In the genomic region with DNA sequence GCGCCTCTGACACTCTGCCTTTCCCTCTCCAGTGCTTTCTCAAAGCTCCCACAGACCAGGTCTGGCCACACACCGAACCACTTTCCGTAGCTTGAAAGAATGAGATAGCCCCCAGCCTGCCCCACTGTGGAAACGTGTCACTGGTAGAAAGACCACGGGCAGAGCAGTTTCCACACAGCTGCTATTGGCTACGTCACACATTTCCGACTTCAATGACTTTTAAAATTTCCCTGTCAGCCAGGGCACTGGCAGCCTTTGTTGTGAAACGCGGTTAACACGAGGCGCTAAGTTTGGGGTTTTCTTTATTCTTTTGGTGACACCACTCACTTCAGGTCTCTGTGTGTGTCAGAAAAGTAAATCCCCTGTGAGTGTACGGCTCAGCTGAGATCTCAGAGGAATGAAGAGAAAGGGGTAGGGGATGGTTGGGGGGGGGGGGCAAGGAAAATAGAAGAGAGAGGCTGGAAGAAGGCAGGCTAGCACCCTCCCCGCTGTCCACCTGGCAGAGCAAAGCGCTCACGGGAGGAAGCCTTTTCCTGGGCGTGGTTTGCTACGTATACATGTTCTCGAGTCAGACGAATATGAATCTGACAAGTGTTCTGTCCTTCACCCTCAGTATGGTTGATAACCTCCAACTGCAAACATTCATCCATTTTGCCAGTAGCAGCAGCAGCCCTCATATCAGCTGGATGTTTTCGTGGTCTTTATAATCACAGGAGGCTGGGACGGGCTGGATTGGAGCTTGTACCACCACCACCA, we compare ENCODE assay signal across 12 mouse cellular contexts. TPM values are rescaled to one million over a fixed set of nuclear protein-coding genes. Genes with fewer than 3 reads are reported as not detected.
DNase-seq lines count a peak whose midpoint lies in the region; ATAC-seq lines count a peak whose summit lies in the region.
"Had no signal": no experiment of that assay in that cellular context is flagged by ENCODE, and none has a peak within 500 bp of the region (broad histone marks: within the 10 kb centered on the region; RNA-seq: fewer than 3 reads in every experiment).

No protein-coding gene starts in this region.

- WGBS in kidney, embryonic 16.5 days = 83% methylated on average over 21 of the region's 21 CpGs
- WGBS in limb, embryonic 11.5 days = 87% methylated on average over 21 of the region's 21 CpGs
- 82% methylated on average over 21 of the region's 21 CpGs for WGBS in midbrain, embryonic 11.5 days
- 72% methylated on average over 21 of the region's 21 CpGs for WGBS in midbrain, embryonic 16.5 days

- no peaks in the 10 kb centered on the region for H3K27me3 ChIP-seq in kidney, embryonic 16.5 days (ENCODE audit: insufficient read depth, low read length)
- H3K27me3 ChIP-seq in limb, embryonic 11.5 days (ENCODE audit: control insufficient read depth, insufficient read depth, low read length) = no peaks in the 10 kb centered on the region
- no peaks in the 10 kb centered on the region for H3K27me3 ChIP-seq in midbrain, embryonic 11.5 days (ENCODE audit: control insufficient read depth, insufficient read depth, low read length)
- no peaks in the 10 kb centered on the region for H3K27me3 ChIP-seq in midbrain, embryonic 16.5 days (ENCODE audit: control insufficient read depth, insufficient read depth, low read depth, low read length)
- H3K27me3 ChIP-seq: stomach, embryonic 15.5 days had no signal

- H3K9ac ChIP-seq in kidney, embryonic 16.5 days (replicated peaks; ENCODE audit: low read length) = no peak overlapping the region
- H3K9ac ChIP-seq in limb, embryonic 11.5 days (ENCODE audit: low read length) = 0 out of 2 replicates have a peak overlapping the region, but pooled peaks have one; percentile 34
- no peak overlapping the region for H3K9ac ChIP-seq in midbrain, embryonic 11.5 days (ENCODE audit: low read length)
- H3K9ac ChIP-seq in midbrain, embryonic 16.5 days (ENCODE audit: low read depth, low read length) = no peak overlapping the region
- H3K9ac ChIP-seq: heart, embryonic 13.5 days; stomach, embryonic 15.5 days had no signal

- H3K4me2 ChIP-seq in kidney, embryonic 16.5 days (replicated peaks; ENCODE audit: low read depth, low read length) = no peak overlapping the region; the same call in 1 of the 2 replicates
- H3K4me2 ChIP-seq in limb, embryonic 11.5 days (ENCODE audit: low read depth, severe bottlenecking) = no peak overlapping the region
- no peak overlapping the region for H3K4me2 ChIP-seq in midbrain, embryonic 11.5 days
- no peak overlapping the region for H3K4me2 ChIP-seq in midbrain, embryonic 16.5 days (ENCODE audit: low read length)
- H3K4me2 ChIP-seq: heart, embryonic 13.5 days; stomach, embryonic 15.5 days had no signal

- H3K27ac ChIP-seq in kidney, embryonic 16.5 days (ENCODE audit: low read length) = peak overlapping the region; percentile 52; the same call in 1 of the 2 replicates
- no peak overlapping the region for H3K27ac ChIP-seq in limb, embryonic 11.5 days (replicated peaks; ENCODE audit: low read depth, low read length)
- H3K27ac ChIP-seq in midbrain, embryonic 11.5 days (ENCODE audit: low read depth, low read length) = no peak overlapping the region
- H3K27ac ChIP-seq in midbrain, embryonic 16.5 days (ENCODE audit: low read length) = no peak overlapping the region
- H3K27ac ChIP-seq: heart, embryonic 13.5 days; stomach, embryonic 15.5 days had no signal

- no peak for ATAC-seq in kidney, embryonic 16.5 days (ENCODE audit: low FRiP score, low TSS enrichment)
- ATAC-seq in limb, embryonic 11.5 days (ENCODE audit: insufficient number of reproducible peaks, low FRiP score, low TSS enrichment, low read depth) = no peak
- ATAC-seq in midbrain, embryonic 11.5 days (ENCODE audit: low FRiP score) = no peak
- ATAC-seq in midbrain, embryonic 16.5 days = no peak

- H3K4me1 ChIP-seq in kidney, embryonic 16.5 days (ENCODE audit: insufficient read depth, low read length) = peaks cover 17% of the 10 kb centered on the region; the same call in 1 of the 2 replicates
- 0 out of 2 replicates have a peak, but pooled peaks cover 5% of the 10 kb centered on the region for H3K4me1 ChIP-seq in limb, embryonic 11.5 days (ENCODE audit: control insufficient read depth, insufficient read depth, low read length)
- H3K4me1 ChIP-seq in midbrain, embryonic 11.5 days (ENCODE audit: control insufficient read depth, insufficient read depth, low read length) = peaks cover 6% of the 10 kb centered on the region
- no peaks in the 10 kb centered on the region for H3K4me1 ChIP-seq in midbrain, embryonic 16.5 days (ENCODE audit: control insufficient read depth, insufficient read depth, low read length)
- H3K4me1 ChIP-seq: stomach, embryonic 15.5 days had no signal

- no peak overlapping the region for H3K4me3 ChIP-seq in kidney, embryonic 16.5 days (ENCODE audit: low read length)
- no peak overlapping the region for H3K4me3 ChIP-seq in limb, embryonic 11.5 days (ENCODE audit: low read depth, low read length)
- H3K4me3 ChIP-seq in midbrain, embryonic 11.5 days (ENCODE audit: low read depth, low read length) = no peak overlapping the region
- H3K4me3 ChIP-seq in midbrain, embryonic 16.5 days (ENCODE audit: low read depth, low read length) = no peak overlapping the region
- H3K4me3 ChIP-seq: heart, embryonic 13.5 days; stomach, embryonic 15.5 days had no signal

- no peaks in the 10 kb centered on the region for H3K9me3 ChIP-seq in kidney, embryonic 16.5 days (ENCODE audit: low read length)
- no peaks in the 10 kb centered on the region for H3K9me3 ChIP-seq in limb, embryonic 11.5 days (ENCODE audit: control insufficient read depth, low read length)
- no peaks in the 10 kb centered on the region for H3K9me3 ChIP-seq in midbrain, embryonic 11.5 days (ENCODE audit: control insufficient read depth, low read length)
- H3K9me3 ChIP-seq in midbrain, embryonic 16.5 days (replicated peaks; ENCODE audit: control insufficient read depth, low read length, poor library complexity, severe bottlenecking) = no peaks in the 10 kb centered on the region
- H3K9me3 ChIP-seq: heart, embryonic 13.5 days; stomach, embryonic 15.5 days had no signal

- no peak for DNase-seq in kidney, adult 11 months
- DNase-seq in T-cell, adult 2 months (ENCODE audit: low spot score) = peak; percentile 94
- no peak for DNase-seq in limb, embryonic 11.5 days (ENCODE audit: low spot score)
- peak; percentile 85 for DNase-seq in thymus, postnatal 0 days (ENCODE audit: low spot score)
- no peak for DNase-seq in midbrain, embryonic 11.5 days (ENCODE audit: low spot score, missing footprints)
- DNase-seq in urinary bladder, postnatal 10 days (ENCODE audit: low spot score) = no peak
- DNase-seq: cerebellum, adult 2 months; lung, postnatal 10 days had no signal

- no peaks in the 10 kb centered on the region for H3K36me3 ChIP-seq in kidney, embryonic 16.5 days (ENCODE audit: insufficient read depth, low read length)
- H3K36me3 ChIP-seq in limb, embryonic 11.5 days (ENCODE audit: control insufficient read depth, insufficient read depth, low read length) = no peaks in the 10 kb centered on the region
- no peaks in the 10 kb centered on the region for H3K36me3 ChIP-seq in midbrain, embryonic 11.5 days (ENCODE audit: control insufficient read depth, insufficient read depth, low read length)
- H3K36me3 ChIP-seq in midbrain, embryonic 16.5 days (ENCODE audit: control insufficient read depth, insufficient read depth, low read length) = no peaks in the 10 kb centered on the region
- H3K36me3 ChIP-seq: heart, embryonic 13.5 days; stomach, embryonic 15.5 days had no signal

RNA-seq across cellular contexts. Expression of a gene that starts 47.9 kb away (rescaled TPM):
- polyA plus RNA-seq in kidney, embryonic 16.5 days (2015; fragmentation: Nextera tagmentation; extraction: Ambion mirVana) = 2.5 and 5.1 TPM in 2 replicates
- 0.76 and 1.2 TPM in 2 replicates for polyA plus RNA-seq in limb, embryonic 11.5 days (2014; fragmentation: Nextera tagmentation; extraction: Ambion mirVana)
- polyA plus RNA-seq in thymus, postnatal 0 days (2015; fragmentation: Nextera tagmentation; extraction: Ambion mirVana) = 3.6 and 4.0 TPM in 2 replicates
- polyA plus RNA-seq in midbrain, embryonic 11.5 days (2014; fragmentation: Nextera tagmentation; extraction: Ambion mirVana) = 0.37 and 0.76 TPM in 2 replicates
- polyA plus RNA-seq in midbrain, embryonic 16.5 days (2015; fragmentation: Nextera tagmentation; extraction: Ambion mirVana) = 6.6 and 7.8 TPM in 2 replicates

RNA-seq across cellular contexts. Expression of a gene that starts 50.8 kb away (rescaled TPM):
- polyA plus RNA-seq in kidney, embryonic 16.5 days (2015; fragmentation: Nextera tagmentation; extraction: Ambion mirVana) = 0.60 and 0.68 TPM in 2 replicates
- polyA plus RNA-seq in limb, embryonic 11.5 days (2014; fragmentation: Nextera tagmentation; extraction: Ambion mirVana) = 0.30 and 0.36 TPM in 2 replicates
- 4.1 and 4.3 TPM in 2 replicates for polyA plus RNA-seq in thymus, postnatal 0 days (2015; fragmentation: Nextera tagmentation; extraction: Ambion mirVana)
- polyA plus RNA-seq in midbrain, embryonic 11.5 days (2014; fragmentation: Nextera tagmentation; extraction: Ambion mirVana) = 0.48 and 0.58 TPM in 2 replicates
- polyA plus RNA-seq in midbrain, embryonic 16.5 days (2015; fragmentation: Nextera tagmentation; extraction: Ambion mirVana) = 0.37 and 0.48 TPM in 2 replicates

Comparison
In these comparisons a context has a peak if more than half of its experiments do, and no peak if none do; other contexts are left out.
1. DNase-seq: peak in T-cell, adult 2 months (single experiment) and thymus, postnatal 0 days (single experiment); none in kidney, adult 11 months (single experiment), limb, embryonic 11.5 days (single experiment), midbrain, embryonic 11.5 days (single experiment) and urinary bladder, postnatal 10 days (single experiment).